Mouse (Mus musculus): ENCODE measurements around the gene Pttg1ip.

Pttg1ip gene

DNA sequence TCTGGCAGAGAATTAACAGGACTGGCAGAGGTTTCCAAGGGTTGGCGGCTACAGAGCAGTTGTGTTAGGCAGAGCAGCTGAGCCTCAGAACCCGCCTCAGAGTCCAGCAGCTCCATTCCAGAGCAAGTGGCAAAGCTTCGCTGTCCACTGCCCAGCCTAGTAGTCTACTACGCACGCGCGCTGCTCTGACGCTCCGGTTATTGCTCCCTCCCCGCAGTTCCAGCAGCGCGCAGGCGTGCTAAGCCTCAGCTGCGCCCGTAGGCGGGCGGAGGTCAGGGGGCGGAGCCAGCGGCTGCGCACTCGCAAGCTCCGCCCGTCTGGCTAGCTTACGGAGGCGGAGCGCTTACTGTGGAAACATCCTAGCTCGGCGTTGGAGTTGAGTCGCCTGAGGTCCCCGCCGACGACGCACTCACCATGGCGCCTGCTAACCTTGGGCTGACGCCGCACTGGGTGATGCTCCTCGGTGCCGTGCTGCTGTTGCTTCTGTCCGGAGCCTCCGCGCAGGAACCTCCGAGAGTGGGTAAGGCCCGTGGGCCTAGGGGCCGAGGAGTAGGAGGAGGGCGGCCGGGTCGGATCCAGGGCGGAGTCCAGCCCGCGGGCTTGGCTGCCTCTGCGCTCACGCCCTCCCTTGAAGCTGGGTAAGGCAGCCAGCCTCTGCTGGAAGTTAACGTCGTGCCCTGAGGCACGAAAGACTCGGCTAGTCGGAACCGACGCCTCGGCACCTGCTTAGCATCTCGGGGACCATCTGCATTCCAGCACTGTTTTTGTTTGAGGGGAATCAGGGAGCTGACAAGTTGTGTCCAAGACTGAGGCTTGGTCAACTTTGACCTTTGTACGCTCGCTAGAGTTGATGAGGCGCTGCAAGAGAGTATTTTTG is at the start of gene Pttg1ip:
Gene Pttg1ip (plus strand): TSS at position 313 of the 877 bp plus-strand sequence.
- in situ Hi-C loops (cut with MboI, MseI): no loop called here

DNA sequence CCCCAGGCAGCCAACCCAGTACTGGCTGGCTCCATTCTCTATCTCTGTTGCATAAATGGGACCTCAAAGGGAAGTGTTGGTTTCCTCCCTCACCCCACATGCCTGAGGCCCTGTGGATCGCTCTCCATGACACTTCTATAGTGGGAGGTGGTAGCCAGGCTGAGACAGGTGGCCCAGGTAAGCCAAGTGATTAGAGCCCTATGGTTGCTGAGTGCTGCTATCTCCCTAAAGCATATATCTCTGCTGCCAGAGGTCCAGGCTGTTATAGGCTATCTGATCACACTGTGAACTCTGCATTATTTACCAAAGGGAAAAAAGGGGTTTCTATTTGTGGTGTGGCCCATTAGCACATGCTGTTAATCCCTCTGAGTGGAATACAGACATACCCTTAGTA is 49.5 kb upstream of the Pttg1ip start:
- in situ Hi-C loops (cut with MboI, MseI): loop anchor here in 1 of 2 experiments (10.0 kb wide), 1 partner anchor 1697 kb away; the partner anchor contains the start of gene Gstt2

DNA sequence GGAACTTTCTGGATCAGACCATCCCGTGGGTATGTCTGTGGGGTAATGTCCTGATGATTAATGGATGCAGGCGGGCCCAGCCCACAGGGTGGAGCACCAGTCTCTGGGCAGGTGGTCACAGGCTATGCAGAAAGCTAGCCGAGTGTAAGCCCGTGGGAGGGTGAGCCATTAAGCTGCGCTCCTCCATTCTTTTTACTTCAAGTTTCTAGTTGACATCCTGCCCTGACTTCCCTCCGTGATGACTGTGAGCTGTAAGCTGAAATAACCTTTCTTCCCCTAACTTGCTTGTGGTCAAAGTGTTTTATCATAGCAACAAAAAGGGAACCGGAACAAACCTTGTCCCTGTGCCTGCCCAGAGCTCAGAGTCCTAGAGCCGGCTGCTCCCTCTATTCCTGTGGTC is 44.8 kb upstream of the Pttg1ip start:
- in situ Hi-C loops (cut with MboI, MseI): loop anchor here in 1 of 2 experiments (10.0 kb wide), 1 partner anchor 1702 kb away; the partner anchor contains the start of gene Gstt2

DNA sequence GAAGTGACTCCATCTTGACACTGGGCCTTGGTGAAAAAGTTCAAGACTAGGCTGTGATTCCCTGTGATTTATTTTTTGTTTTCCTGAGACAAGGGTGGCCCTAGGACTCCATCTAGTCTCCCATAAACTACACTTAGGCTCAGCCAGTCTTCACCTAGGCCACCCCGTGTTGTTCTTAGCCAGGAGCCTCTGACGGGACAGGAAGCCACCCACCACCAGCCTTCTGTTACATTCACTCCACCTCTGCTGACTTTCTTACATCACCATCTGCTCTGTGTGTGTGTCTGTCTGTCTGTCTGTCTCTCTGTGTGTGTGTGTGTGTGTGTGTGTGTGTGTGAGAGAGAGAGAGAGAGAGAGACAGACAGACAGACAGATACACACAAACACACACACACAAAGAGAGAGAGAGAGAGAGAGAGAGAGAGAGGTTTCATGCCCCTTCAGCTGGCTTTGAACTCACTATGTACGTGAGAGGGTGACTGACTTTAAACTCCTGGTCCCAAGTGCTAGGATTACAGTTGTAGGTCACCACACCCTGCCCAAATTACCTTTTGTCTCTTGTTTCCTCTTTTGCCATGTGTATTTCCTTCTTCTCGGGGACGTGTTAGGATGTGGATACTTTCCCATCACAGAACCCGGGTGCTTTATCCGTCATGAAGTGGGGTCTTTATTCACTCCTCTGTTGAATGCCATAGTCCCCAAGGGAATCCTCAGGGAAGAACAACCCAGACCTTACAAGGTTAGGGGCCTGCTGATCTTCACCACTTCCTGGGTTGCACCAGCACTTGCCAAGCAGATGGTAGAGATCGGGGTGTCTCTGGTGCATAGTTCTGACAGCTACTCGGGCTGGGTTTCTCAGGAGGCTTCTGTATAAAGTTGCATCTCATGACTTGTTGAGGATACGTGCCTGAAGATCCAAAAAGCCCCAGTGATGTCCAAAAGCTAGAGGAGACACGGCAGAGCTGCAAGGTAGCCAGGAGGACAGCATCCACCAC is 44.0 kb upstream of the Pttg1ip start:
- in situ Hi-C loops (cut with MboI, MseI): loop anchor here in 1 of 2 experiments (10.0 kb wide), 1 partner anchor 1703 kb away; the partner anchor contains the start of gene Gstt2

DNA sequence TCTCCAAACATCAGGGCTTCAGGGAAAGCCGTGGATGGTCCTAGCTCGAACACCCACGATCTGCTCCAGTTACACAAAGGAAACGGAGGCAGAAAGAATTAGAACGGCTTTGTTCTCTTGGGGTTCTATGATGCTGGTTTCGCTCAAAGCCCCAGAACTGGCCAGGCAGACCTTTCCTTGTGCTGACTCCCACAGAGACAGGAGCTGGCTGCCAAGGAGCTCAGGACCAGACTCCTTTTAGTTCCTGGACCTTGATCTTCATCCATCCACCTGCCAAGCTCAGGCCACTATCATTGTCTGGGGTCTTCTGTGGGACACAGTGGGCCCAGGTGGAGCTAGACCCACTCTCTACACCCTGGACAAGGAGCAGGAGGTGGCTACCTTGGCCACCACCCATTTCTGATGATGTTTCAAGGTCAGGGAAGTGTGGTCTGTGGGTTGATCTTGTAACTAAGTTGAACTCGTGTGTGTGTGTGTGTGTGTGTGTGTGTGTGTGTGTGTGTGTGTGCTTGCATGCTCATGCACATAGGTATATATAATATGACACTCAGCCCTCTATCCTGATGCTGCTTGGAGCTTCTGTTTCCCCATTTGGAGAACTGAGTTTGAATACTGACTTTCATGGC is 42.1 kb upstream of the Pttg1ip start:
- in situ Hi-C loops (cut with MboI, MseI): loop anchor here in 1 of 2 experiments (10.0 kb wide), 1 partner anchor 1705 kb away; the partner anchor contains the start of gene Gstt2

DNA sequence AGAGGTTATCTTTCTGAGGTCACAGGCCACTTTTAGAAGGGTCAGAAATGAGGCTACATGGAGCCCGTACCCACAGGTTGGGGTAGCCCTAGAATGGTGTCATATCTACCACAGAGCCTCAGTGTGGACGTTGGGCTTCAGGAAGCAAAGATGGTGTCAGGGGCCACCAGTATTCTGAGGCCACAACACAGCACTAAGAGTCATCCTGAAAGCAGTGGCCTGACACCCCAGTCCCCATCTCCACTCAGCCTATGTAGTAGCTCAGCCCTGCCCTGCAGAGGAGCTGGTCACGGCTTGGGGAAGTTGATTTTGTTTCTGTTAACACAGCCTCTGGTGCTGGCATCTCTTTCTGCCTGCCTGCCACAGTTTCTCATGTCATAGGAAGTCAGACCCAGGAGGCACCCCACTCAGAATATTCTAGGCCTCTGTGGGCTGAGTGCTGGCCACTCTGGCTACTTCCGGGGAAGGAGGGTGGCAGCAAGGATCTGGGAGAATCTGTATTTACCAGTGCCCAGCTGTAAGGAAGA is 40.9 kb upstream of the Pttg1ip start:
- in situ Hi-C loops (cut with MboI, MseI): no loop called here

DNA sequence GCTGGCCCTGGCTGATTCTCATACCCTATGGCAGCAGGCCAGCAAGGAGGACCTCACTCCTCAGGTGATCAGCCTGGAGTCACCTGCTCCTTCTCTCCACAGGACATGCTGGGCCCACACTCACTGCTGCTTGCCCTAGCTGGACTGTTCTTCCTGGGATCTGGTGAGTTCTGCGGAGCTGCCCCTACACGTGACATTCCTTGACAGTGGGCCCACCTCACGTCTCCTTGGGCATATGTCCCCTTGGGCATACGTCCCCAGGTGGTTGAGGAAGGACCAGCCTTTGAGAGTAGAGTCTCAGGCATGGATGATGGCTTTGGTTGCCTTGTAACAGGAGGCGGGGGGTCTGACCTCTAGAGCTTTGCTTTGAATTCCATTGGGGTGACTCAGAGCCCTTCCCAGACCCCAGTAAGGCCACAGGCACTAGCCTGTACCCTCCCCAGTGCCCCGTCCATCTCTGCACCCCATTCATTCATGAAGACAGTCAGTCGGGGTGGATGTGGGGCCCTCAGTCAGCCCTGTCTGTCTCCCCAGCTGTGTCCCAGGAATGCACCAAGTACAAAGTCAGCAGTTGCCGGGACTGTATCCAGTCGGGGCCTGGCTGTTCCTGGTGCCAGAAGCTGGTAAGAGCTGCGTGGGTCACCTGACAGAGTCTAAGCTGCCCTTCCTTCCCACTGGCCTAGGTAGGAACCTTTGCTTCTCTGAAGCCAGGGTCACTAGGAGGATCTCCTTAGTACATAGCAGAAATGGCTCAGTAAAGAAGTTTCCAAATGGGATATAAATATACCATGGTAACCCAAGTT is 39.5 kb upstream of the Pttg1ip start:
- in situ Hi-C loops (cut with MboI, MseI): no loop called here

DNA sequence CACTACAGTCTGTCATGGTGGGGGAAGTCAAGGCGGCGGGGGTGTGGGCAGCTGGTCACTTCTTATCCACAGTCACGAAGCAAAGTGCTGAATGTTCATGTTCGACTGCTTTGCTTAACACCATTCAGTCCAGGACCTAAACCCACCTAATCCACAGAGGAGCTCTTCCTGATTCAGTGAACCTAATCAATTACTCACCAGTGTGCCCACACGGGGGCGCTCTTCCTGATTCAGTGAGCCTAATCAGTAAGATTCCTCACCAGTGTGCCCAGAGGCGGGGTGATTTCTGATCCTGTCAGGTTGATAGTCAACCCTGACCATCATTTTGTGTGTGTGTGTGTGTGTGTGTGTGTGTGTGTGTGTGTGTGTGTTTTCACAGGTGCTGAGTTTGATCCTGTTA is 38.3 kb upstream of the Pttg1ip start:
- in situ Hi-C loops (cut with MboI, MseI): no loop called here

DNA sequence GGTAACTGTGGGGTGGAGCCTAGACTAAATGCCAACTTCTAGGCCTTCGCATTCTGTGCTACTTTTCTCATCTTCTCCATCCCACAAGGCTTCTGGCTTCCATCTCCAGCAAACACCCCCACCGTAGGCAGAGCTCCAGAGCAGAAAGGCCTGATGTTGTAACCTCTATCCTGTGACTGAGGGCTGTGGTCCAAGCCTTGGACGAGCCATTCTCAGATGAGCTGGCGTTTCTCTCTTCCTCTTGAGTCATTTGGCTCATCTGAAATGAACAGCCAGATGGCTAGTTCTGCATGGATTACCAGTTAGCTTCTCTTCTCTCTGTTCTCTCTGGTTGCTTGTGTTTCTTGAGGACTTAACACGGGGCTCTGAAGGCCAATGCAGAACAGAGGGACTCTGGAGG is 36.6 kb upstream of the Pttg1ip start:
- in situ Hi-C loops (cut with MboI, MseI): no loop called here

DNA sequence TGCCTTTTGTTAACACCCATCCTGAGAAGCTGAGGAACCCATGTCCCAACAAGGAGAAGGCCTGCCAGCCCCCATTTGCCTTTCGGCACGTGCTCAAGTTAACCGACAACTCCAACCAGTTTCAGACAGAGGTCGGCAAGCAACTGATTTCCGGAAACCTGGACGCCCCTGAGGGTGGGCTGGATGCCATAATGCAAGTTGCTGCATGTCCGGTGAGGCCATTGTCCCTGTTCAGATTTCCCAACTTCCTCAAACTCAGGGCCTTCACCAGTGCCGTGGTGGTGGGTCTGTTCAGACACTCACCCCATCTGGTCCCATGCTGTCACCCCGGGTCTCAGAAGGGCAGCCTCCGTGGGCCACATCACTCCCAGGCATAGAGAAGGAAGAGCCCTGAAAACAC is 32.9 kb upstream of the Pttg1ip start:
- in situ Hi-C loops (cut with MboI, MseI): no loop called here

DNA sequence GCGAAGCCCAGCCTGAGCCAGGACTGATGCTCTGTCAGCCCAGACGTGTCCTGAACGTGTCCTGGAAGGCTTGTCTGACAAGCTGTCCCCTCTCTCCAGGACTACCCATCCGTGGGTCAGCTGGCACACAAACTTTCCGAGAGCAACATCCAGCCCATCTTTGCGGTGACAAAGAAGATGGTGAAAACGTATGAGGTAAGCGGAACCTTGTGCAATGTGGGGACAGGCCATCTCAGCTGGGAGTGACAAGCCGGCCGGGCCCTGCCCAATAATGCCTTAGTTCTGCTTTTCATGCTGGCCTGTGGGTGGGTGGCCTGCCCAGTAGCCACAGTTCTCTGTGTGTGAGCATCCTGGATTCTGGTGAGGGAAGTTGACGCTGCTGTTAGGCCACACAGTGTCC is 30.6 kb upstream of the Pttg1ip start:
- in situ Hi-C loops (cut with MboI, MseI): no loop called here

DNA sequence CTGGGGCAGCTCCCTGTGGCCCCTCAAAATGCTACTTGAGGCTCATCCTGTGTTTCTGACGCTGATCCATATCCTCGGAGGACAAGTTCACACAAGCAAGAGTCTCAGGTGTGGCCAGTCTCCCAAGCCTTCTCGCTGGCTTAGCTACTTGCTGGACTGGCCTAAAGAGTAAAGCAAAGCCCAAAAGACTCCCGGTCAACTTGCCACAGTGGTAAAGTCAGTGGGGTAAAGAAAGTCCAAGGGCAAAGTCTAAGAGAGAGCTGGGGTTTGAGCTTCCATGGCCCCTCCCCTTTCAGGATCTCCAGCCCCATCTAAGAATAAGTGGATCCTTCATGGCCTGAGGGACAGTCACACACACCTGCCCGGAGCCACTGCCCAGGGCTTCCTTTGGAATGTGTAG is 29.4 kb upstream of the Pttg1ip start:
- in situ Hi-C loops (cut with MboI, MseI): no loop called here

DNA sequence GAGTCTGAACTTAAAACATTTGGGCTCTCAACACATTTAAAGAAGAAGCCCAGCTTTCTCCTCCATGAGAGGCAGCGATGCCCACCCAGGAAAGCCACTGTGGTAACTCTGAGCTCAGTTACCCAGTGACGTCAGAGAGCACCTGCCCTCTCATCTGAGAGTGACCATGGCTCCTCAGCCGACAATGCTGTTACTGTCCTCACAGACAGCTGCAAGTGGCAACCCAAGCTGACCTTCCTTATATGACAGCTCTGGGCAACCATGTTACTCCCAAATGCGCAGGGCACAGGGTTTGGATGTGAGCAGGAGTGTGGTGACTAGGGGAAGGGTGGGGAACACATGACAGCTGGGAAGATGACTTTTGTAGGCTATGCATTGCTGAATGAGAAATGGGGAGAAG is 28.2 kb upstream of the Pttg1ip start:
- in situ Hi-C loops (cut with MboI, MseI): no loop called here

DNA sequence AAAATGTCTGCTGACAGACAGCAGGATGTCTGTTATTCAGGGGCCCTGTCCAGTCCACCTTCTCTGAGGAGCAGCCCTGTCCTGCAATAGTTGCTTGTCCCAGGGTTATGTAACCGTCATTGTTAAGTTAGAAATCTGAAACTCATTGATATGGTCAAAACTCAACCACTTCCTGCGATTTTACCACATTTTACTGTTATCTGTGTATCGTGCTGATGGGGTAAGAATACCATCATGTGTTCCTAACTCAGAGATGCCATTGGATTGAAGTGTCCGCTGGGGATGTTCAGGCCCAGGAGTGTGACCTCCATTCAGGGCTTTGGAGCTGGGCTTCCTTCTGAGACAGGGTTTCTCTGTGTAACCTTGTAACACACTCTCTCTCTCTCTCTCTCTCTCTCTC is 26.6 kb upstream of the Pttg1ip start:
- in situ Hi-C loops (cut with MboI, MseI): loop anchor here in 1 of 2 experiments (5.0 kb wide), 1 partner anchor 38 kb away; the partner anchor contains the start of gene Fam207a

DNA sequence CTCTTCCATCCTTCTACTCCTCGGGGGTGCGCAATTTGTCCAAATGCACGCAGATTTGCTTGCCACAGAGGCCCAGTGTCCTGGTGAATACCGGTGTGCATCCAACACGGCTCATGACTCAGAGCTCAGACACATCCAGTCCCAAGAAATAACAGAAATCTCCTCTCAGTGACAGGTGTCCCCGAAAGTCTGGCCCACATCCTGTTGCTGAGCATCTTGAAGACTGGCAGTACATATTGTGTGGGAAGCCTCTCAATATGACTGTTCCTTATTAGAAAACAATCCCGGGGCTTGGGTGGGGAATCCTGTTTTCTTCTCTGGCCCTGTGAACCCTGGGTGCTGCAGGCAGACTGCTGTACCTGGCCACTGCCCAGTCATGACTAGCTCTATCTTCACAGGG is 24.9 kb upstream of the Pttg1ip start:
- in situ Hi-C loops (cut with MboI, MseI): loop anchor here in 1 of 2 experiments (5.0 kb wide), 1 partner anchor 39 kb away; the partner anchor contains the start of gene Fam207a

DNA sequence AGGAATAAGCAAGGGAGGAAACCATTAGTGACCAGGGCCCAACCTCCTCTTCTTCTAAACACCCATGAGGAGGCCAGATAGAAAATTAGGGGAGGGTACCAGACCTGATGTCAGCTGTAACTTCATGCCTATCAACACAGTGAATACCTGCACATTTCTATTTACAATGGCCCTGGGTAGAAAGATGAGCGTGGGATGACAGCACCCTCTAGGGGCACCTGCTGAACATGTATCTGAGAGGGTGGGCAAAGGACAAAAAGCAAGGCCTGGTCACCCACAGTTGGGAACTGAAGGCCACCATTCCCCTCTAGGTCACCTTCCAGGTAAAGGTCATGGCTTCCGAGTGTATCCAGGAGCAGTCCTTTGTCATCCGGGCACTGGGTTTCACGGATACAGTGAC is 23.9 kb upstream of the Pttg1ip start:
- in situ Hi-C loops (cut with MboI, MseI): loop anchor here in 1 of 2 experiments (5.0 kb wide), 1 partner anchor 40 kb away; the partner anchor contains the start of gene Fam207a

DNA sequence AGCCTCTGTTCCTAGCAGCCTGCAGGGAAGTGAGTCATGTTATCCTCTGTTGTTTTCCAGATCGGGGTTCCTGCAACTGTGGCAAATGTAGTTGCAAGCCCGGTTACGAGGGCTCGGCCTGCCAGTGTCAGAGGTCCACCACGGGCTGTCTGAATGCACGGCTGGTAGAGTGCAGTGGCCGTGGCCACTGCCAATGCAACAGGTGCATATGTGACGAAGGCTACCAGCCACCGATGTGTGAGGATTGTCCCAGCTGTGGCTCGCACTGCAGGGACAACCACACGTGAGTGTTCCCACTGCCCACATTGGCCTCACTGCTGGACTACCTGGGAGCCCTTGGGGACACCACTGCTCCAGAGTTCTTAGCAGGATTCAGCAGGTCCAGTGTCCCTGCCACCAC is 21.4 kb upstream of the Pttg1ip start:
- in situ Hi-C loops (cut with MboI, MseI): loop anchor here in 1 of 2 experiments (5.0 kb wide), 1 partner anchor 43 kb away; the partner anchor contains the start of gene Fam207a

DNA sequence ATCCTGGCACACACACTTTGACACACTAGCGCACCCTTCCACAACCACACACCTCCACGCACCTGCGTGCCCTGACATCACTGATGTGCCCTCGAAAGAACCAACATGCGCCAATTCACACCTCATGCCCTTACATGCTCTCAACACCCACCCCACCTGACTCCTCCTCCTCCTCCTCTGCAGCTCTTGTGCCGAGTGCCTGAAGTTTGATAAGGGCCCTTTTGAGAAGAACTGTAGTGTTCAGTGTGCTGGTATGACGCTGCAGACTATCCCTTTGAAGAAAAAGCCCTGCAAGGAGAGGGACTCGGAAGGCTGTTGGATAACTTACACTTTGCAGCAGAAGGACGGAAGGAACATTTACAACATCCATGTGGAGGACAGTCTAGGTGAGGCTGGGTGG is 20.7 kb upstream of the Pttg1ip start:
- in situ Hi-C loops (cut with MboI, MseI): loop anchor here in 1 of 2 experiments (5.0 kb wide), 1 partner anchor 44 kb away; the partner anchor contains the start of gene Fam207a

DNA sequence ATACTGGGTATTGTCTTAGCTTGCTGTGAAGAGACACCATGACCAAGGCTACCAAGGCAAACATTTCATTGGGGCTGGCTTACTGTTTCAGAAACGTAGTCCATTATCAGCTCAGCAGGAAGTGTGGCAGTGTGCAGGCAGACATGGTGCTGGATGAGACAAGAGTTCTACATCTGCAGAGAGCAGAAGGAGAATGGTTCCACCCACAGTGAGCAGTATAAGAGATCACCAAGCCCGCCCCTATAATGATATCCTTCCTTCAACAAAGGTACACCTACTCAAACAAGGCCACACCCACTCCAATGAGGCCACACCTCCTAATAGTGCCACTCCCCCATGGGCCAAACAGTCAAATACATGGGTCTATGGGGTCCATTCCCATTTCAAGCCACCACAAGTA is 20.0 kb upstream of the Pttg1ip start:
- in situ Hi-C loops (cut with MboI, MseI): loop anchor here in 1 of 2 experiments (5.0 kb wide), 1 partner anchor 44 kb away; the partner anchor contains the start of gene Fam207a

DNA sequence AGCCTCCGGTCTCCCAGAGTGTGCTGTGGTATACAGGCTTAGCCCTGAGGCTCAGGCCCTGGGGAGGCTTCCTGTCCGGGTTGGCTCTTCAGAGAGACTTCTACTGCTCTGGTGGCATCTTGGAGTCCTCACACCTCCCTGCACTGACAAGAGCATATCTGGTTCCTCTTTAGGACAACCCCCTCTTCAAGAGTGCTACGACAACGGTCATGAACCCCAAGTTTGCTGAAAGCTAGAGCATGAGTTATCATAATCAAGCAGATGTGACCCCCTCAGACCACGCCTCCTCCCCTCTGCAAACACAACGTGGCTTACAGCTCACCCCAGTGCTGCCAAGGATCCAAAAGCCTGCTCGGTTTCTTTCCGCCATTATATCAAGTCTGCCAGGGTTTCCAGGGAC is 16.5 kb upstream of the Pttg1ip start:
- in situ Hi-C loops (cut with MboI, MseI): no loop called here
